Mouse (Mus musculus) gastrocnemius, postnatal 4 days (tissue): ENCODE measurements around the gene Arpin. TPM values are rescaled to one million over a fixed set of nuclear protein-coding genes. Genes with fewer than 3 reads are reported as not detected.

Experiments used
- DNase-seq, 2 experiments: peaks; one replicate each; pipeline ENCODE4 v3.0.0; 2021 to 2022; ENCODE audit warnings: low spot score in 2 of 2, mixed read lengths in 2 of 2
- microRNA-seq: library from miRNA; unstranded; fragments of <30 nt; microRNA quantifications from one replicate; pipeline ENCODE4 v1.2.0, GENCODE M21; 2021
- total RNA-seq, 2 experiments: library from RNA; stranded (reverse); gene quantifications; 2 replicates each; pipeline ENCODE4 v1.2.3; 2021

The Arpin gene
- total RNA-seq, 2 experiments from 2014 or later: 13.1 to 13.7 TPM

DNA sequence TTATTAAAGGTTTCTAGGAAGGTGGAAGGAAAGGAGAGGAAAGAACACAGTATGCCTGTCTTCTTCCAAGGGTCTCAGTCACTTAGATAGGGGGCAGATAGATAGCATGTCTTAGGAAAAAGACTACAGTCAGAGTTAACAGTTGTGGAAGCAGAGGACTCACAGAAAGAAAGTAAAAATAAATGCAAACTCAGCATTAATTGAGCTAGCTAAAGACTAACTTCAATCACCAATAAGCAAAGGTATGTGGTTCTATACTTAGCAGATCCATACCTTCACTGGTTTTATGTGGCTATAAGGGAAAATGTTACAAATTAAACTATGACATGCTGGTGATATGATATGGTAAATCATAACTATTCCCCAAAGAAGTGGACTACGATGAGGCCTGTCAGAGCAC, 40.4 kb downstream of the Arpin start:
- no peak for DNase-seq

DNA sequence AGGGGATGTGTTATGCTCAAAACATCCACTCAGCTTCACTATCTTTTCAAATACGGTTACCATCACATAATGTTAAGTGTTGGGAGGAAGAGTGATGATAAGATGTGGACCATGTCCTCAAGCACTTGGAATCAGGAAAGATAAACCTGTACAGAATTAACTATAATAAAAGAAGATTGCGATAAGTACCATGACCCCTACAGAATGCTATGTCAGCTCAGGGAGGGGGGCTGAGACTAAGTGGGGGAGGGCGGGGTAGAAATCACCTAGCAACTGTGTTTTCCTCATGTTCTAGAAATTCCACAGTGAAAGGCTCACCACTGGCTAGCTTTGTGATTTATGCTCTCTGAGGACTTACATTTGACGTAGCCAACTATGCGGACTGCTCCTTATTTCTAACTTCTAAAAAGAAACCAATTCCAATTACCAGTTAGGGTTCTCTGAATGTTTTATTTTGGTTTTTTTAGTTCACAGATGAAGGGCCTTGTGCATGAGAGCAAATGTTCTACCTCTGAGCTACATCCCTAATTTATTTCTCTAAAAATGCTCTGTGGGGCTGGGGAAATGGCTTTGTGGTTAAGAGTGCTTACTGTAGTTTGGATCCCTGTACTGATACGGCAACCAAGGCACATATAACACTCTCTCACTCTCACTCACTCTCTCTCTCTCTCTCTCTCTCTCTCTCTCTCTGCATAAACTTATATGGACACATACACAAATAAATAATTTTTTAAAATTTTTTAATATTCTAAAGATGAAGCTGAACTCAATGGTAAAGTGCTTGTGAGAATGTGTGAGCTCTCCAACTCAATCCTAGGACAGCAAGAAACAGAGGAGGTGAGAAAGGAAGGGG, 42.4 kb downstream of the Arpin start:
- no peak for DNase-seq

GRCm38 (mm10) chr7:79890436-79891221, 44.5 kb downstream of the Arpin start:
- no peak for DNase-seq

DNA sequence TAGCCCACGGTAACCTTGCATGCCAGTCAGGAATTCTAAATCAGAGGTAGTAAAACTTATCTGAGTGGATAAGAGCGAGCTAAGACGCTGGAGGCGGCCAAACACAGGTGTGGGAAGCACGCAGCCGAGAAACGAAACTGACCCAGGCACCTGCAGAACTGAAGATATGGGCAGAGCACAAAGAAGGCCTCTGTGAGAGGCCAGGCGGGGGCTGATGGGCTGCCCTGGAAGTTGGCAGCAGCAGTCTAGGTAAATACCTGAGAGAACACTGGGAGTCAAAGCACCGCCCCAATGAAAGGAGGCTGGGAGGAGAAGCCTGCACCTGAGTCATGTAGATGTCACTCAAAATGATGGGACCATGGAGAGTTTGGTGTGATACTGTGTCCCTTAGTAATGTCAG, 46.6 kb downstream of the Arpin start:
- DNase-seq: no peak

DNA sequence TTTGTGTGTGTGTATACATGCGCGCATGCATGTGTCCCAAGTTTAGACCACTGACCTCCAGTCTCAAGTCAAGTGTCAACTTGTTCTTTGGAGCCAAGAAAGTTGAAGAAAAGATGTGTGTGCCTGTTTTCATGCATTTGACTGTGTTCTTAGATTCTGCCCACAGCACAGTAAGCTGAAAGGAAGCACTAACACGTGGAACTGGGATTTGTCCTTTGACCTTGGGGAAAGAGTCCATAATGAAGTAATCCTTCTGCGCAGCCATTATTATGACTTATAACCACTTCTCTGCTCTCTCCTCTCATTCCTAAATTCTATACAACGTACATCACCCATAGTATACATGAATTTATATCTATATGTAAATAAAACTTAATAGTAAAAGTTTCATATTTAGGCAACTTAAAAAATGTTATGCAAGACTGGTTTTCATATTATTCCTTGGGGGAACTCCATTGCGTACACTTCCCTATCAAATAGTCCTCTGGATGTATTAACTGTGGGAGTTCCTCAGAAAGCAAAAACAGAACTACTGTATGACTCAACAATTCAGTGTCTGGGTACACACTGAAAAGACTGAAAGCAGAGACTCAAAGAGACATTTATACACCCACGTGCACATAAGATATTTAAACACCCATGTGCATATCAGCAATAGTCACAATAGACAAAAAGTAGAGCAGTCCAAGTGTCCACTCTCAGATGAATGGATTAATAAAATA, 51.4 kb downstream of the Arpin start:
- DNase-seq: no peak

DNA sequence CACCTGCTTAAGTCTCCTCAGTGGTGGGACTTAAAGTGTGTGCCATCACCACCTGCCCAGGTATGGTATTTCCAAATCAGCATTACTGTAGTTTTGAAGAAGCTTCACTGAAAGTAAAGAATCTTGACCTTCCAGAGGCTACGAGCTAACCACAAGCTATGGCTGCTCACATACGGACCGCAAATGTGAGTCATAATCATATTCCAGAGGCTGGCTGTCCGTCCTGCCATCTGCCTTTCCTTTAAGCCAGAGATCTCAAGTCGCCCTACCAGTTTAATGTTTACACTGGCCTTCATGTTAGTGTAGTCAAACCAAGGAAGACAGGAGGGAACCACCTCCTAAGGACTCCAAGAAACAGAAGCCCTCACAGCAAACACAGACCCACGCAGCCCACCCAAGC, 53.3 kb downstream of the Arpin start:
- no peak for DNase-seq

DNA sequence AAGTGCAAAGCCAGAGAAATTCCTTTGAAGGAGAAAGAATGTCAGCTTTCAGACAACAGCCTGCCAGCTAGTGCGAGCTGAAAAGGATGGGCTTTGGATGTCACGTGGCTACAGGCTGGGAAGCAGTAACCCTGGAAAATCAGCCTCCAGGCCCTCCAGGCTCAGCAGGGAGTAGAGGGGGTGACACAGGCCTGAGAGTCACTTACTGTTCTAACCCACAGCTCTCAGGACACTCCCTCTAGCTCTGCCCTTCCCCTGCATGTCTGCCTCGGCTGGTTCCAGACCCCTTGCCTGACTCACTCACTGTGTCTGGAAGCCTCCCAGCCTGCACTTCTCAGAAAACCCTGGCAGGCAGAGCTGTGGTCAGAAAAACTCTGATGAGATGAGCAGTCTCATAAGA, 54.2 kb downstream of the Arpin start:
- DNase-seq: peak in 1 of 2 experiments; percentile 44

DNA sequence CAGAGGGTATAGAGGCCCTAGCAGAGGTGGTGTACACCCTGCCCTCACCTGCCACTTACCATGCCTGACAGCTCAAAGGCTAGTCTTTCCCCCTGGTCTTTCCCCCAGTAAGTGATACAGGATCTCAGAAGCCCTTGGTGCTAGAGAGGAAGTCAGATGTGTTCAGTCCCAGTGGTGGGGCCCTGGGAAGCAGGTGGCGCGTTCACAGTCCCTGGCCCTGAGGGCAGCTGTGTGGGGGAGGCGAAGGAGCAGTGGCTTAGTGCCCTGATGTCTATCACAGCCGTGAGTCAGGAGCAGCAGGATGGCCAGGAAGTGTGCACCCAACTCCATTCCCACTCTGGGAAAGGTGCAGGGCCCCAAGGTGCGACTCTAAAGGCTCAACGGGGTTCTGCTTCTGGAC, 55.1 kb downstream of the Arpin start:
- DNase-seq: no peak

DNA sequence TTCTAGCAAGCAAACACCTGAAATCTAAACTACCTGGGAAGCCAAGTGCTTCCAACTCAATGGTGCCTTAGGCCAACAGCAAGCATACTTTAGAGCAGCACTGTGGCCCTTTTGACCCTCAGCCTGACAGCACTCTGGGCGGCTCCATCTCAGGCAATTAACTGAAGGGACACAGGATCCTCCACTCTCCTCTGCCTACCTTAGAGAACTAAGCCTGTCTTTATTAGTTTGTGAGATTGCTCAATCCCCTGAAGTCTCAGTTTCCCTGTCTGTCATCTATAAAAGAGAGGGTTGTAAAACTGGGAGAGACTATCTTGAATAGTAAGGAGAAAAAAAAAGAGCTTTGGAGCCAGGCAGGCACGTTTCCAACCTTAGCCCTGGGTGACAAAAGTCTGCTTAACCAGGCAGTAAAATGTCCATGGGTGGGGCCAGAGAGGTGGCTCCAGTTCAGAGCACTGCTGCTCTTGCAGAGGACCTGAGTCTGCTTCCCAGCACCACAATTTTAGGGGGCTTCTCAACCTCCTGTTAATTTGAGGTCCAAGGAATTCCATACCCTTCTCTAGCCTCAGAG, 56.6 kb downstream of the Arpin start:
- DNase-seq: no peak

Small RNA genes within 50 kb of the gene (microRNA-seq; reads per million reads assigned to microRNA genes)
- gene Gm24541: not detected

Other genes with a start within 250 kb of the Arpin start
- gene Kif7, start 219.6 kb downstream of the Arpin start, total RNA-seq: 1 to 10 TPM; 4.8 to 6.0 TPM
- gene Plin1, start 202.5 kb downstream of the Arpin start, total RNA-seq: 10 to 100 TPM; 26.6 to 62.1 TPM
- gene Pex11a, start 192.2 kb downstream of the Arpin start, total RNA-seq: 1 to 10 TPM; 2.6 to 4.2 TPM
- gene Wdr93, start 192.2 kb downstream of the Arpin start, total RNA-seq: under 1 TPM; 0.20 to 0.67 TPM
- gene Mesp1, start 141.6 kb downstream of the Arpin start, total RNA-seq: not detected
- under 1 TPM; 0.18 to 0.37 TPM for gene Mesp2, start 124.6 kb downstream of the Arpin start, total RNA-seq
- gene Anpep, start 74.3 kb downstream of the Arpin start, total RNA-seq: 10 to 100 TPM; 26.4 to 28.8 TPM
- 10 to 100 TPM; 20.2 to 22.7 TPM for gene Ap3s2, start 14.7 kb downstream of the Arpin start, total RNA-seq
- 10 to 100 TPM; 17.5 to 18.1 TPM for gene Zfp710, start 89.5 kb upstream of the Arpin start, total RNA-seq
- 100 to 1,000 TPM; 433 to 473 TPM for gene Idh2, start 180.0 kb upstream of the Arpin start, total RNA-seq